Mouse (Mus musculus): Measurements from ENCODE around the gene Auts2. TPM values are rescaled to one million over a fixed set of nuclear protein-coding genes. Genes with fewer than 3 reads are reported as not detected.

Auts2 gene
- total RNA-seq, 1 experiment, result 9.9 TPM

DNA sequence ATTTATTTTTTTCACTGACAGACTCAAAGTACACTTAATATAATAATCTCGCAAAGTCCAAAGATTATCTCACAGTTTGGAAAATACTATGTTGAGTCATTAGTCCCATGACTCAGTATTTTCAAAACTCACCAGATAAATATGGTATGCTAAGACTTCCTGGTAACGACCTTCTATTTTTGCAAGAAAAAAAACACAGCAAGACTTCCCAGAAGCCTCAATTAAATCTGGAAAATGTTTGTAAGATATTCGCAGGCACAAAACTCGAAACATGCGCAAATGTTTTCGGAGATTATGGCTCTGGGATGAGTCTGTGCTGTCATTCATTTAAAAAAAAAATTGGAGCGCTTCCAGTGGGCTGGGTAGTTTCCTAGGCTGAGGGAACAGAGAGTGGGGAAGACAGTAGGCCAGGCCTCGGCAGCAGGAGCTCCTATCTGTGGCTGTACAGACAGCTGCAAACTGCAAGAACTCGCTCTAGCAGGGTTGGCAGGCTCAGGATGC, 728.6 kb downstream of the Auts2 start:
- Histone ChIP-seq H3K27ac (ENCODE audit: insufficient read depth, low read depth, low read length, poor library complexity, severe bottlenecking) (no peak overlapping the region), H3K4me3 (ENCODE audit: insufficient read depth in 1 of 2, low read depth in 1 of 2, low read length in 2 of 2, poor library complexity in 1 of 2, severe bottlenecking in 1 of 2) (no peak overlapping the region), H3K4me1 (ENCODE audit: control insufficient read depth in 2 of 2, insufficient read depth in 2 of 2, low read length in 2 of 2, poor library complexity in 1 of 2) (no peaks in the 10 kb centered on the region), H3K9me3 (ENCODE audit: control insufficient read depth, insufficient read depth, low read depth, low read length) (no peaks in the 10 kb centered on the region), H3K36me3 (ENCODE audit: control insufficient read depth, insufficient read depth, low read length, poor library complexity, severe bottlenecking) (no peaks in the 10 kb centered on the region), H3K9ac (ENCODE audit: insufficient read depth, low read depth, low read length, poor library complexity, severe bottlenecking) (no peak overlapping the region)
- no peak for TF ChIP-seq HCFC1 (IDR thresholded peaks at IDR 0.05; ENCODE audit: borderline replicate concordance, insufficient read depth, low read length)
- TF ChIP-seq CHD2 (IDR thresholded peaks at IDR 0.05; ENCODE audit: low read depth, low read length), result no peak
- no peak for TF ChIP-seq MAFK (IDR thresholded peaks at IDR 0.05; ENCODE audit: insufficient read depth, low read depth, low read length)
- no peak for TF ChIP-seq ZC3H11A (IDR thresholded peaks at IDR 0.05; ENCODE audit: borderline replicate concordance, low read depth, low read length)
- TF ChIP-seq ZNF384 (IDR thresholded peaks at IDR 0.05; ENCODE audit: low read depth, low read length), result no peak
- no peak for DNase-seq (ENCODE audit: low read depth, low spot score)
- in situ Hi-C loops (cut with MboI; ENCODE audit: low sequenced_read_pairs in 2 of 2, unreplicated experiment in 2 of 2), result no loop called here

DNA sequence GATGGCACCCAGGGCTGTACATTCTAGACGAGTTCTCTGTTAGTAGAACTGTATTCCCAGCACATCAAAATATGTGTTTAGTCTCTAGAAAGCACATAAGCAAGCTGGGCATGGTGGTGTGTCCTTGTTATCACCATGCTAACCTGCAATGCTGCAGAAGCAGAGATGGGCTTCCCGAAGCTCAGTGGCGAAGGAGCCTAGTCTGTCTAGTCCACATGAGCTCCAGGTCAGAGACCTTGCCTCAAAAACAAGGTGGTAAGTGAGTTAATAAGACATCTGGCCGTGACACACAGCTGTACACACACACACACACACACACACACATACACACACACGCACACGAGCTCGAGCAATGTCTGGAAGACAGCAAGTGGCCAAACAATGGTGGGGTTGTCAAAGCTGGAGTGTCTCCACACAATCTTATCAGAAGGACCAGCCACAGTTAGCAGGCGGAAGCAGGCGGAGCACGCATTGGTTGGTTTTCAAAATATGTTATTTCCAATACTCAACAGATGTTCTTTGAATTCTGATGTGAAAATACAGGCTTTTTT, 729.1 kb downstream of the Auts2 start:
- Histone ChIP-seq H3K4me3 (ENCODE audit: insufficient read depth in 1 of 2, low read depth in 1 of 2, low read length in 2 of 2, poor library complexity in 1 of 2, severe bottlenecking in 1 of 2) (no peak overlapping the region), H3K4me1 (ENCODE audit: control insufficient read depth in 2 of 2, insufficient read depth in 2 of 2, low read length in 2 of 2, poor library complexity in 1 of 2) (no peaks in the 10 kb centered on the region), H3K36me3 (ENCODE audit: control insufficient read depth, insufficient read depth, low read length, poor library complexity, severe bottlenecking) (no peaks in the 10 kb centered on the region), H3K27ac (ENCODE audit: insufficient read depth, low read depth, low read length, poor library complexity, severe bottlenecking) (no peak overlapping the region), H3K9ac (ENCODE audit: insufficient read depth, low read depth, low read length, poor library complexity, severe bottlenecking) (no peak overlapping the region), H3K9me3 (ENCODE audit: control insufficient read depth, insufficient read depth, low read depth, low read length) (no peaks in the 10 kb centered on the region)
- no peak for DNase-seq (ENCODE audit: low read depth, low spot score)
- no peak for TF ChIP-seq HCFC1 (IDR thresholded peaks at IDR 0.05; ENCODE audit: borderline replicate concordance, insufficient read depth, low read length)
- TF ChIP-seq ZNF384 (IDR thresholded peaks at IDR 0.05; ENCODE audit: low read depth, low read length), result no peak
- no peak for TF ChIP-seq ZC3H11A (IDR thresholded peaks at IDR 0.05; ENCODE audit: borderline replicate concordance, low read depth, low read length)
- TF ChIP-seq MAFK (IDR thresholded peaks at IDR 0.05; ENCODE audit: insufficient read depth, low read depth, low read length), result no peak
- TF ChIP-seq CHD2 (IDR thresholded peaks at IDR 0.05; ENCODE audit: low read depth, low read length), result no peak
- in situ Hi-C loops (cut with MboI; ENCODE audit: low sequenced_read_pairs in 2 of 2, unreplicated experiment in 2 of 2), result no loop called here

DNA sequence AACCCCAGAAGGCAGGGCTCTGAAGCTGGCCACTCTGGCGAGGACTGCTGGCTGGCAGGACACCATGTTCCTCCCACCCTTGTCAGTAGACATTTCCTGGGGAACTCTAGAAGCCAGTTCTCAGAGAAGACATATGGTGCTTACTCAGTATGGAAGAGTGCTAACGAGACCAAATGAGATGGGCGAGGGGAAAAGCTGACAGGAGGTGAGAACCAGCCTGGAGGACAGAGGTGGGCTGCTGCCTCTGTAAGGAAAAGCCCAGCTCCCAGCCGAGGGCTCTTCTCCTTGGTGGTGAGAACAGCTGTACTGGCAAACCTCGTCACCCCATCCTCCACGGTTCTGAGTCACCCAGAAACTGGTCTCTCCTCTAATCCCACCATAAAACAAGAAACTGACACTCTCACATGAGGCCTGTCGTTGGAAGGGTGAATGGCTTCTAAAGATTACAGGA, 729.8 kb downstream of the Auts2 start:
- Histone ChIP-seq H3K36me3 (ENCODE audit: control insufficient read depth, insufficient read depth, low read length, poor library complexity, severe bottlenecking) (no peaks in the 10 kb centered on the region), H3K4me1 (ENCODE audit: control insufficient read depth in 2 of 2, insufficient read depth in 2 of 2, low read length in 2 of 2, poor library complexity in 1 of 2) (no peaks in the 10 kb centered on the region), H3K9ac (ENCODE audit: insufficient read depth, low read depth, low read length, poor library complexity, severe bottlenecking) (no peak overlapping the region), H3K9me3 (ENCODE audit: control insufficient read depth, insufficient read depth, low read depth, low read length) (no peaks in the 10 kb centered on the region), H3K4me3 (ENCODE audit: insufficient read depth in 1 of 2, low read depth in 1 of 2, low read length in 2 of 2, poor library complexity in 1 of 2, severe bottlenecking in 1 of 2) (no peak overlapping the region), H3K27ac (ENCODE audit: insufficient read depth, low read depth, low read length, poor library complexity, severe bottlenecking) (no peak overlapping the region)
- in situ Hi-C loops (cut with MboI; ENCODE audit: low sequenced_read_pairs in 2 of 2, unreplicated experiment in 2 of 2), result no loop called here
- DNase-seq (ENCODE audit: low read depth, low spot score), result no peak
- TF ChIP-seq HCFC1 (IDR thresholded peaks at IDR 0.05; ENCODE audit: borderline replicate concordance, insufficient read depth, low read length) (no peak), ZNF384 (IDR thresholded peaks at IDR 0.05; ENCODE audit: low read depth, low read length) (no peak), MAFK (IDR thresholded peaks at IDR 0.05; ENCODE audit: insufficient read depth, low read depth, low read length) (no peak), CHD2 (IDR thresholded peaks at IDR 0.05; ENCODE audit: low read depth, low read length) (no peak), ZC3H11A (IDR thresholded peaks at IDR 0.05; ENCODE audit: borderline replicate concordance, low read depth, low read length) (no peak)

DNA sequence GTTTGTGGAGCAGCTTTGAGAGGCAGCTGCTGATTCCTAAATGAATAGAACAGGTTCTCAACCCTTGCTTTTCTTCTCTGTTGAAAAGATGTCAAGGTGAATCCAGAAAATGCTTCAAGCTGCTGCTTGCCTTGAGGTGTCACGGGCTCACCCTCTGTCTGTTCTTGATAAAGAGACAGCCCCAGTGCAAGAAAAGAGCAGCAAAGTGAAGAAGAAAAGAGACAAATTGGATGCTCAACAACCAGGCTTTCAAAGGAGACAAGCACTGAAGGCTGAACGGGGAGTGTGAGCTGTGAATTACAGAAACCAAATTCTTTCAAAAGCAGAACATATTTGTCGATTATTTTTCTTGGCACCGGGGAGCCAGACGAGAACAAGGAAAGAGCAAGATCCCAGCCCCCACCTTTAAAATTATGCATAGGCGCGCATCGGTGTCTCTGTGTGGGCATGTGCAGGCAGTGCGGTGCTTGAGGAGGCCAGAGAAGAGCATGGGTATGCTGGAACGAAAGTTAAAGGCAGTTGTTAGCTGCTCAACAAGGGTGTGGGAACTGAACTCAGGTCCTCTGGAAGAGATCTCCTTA, 730.6 kb downstream of the Auts2 start:
- H3K36me3 ChIP-seq (ENCODE audit: control insufficient read depth, insufficient read depth, low read length, poor library complexity, severe bottlenecking), result no peaks in the 10 kb centered on the region
- no peak overlapping the region for H3K4me3 ChIP-seq (ENCODE audit: insufficient read depth in 1 of 2, low read depth in 1 of 2, low read length in 2 of 2, poor library complexity in 1 of 2, severe bottlenecking in 1 of 2)
- no peak overlapping the region for H3K9ac ChIP-seq (ENCODE audit: insufficient read depth, low read depth, low read length, poor library complexity, severe bottlenecking)
- H3K4me1 ChIP-seq (ENCODE audit: control insufficient read depth in 2 of 2, insufficient read depth in 2 of 2, low read length in 2 of 2, poor library complexity in 1 of 2), result no peaks in the 10 kb centered on the region
- H3K9me3 ChIP-seq (ENCODE audit: control insufficient read depth, insufficient read depth, low read depth, low read length), result no peaks in the 10 kb centered on the region
- no peak overlapping the region for H3K27ac ChIP-seq (ENCODE audit: insufficient read depth, low read depth, low read length, poor library complexity, severe bottlenecking)
- in situ Hi-C loops (cut with MboI; ENCODE audit: low sequenced_read_pairs in 2 of 2, unreplicated experiment in 2 of 2), result no loop called here
- DNase-seq (ENCODE audit: low read depth, low spot score), result no peak
- TF ChIP-seq CHD2 (IDR thresholded peaks at IDR 0.05; ENCODE audit: low read depth, low read length) (no peak), HCFC1 (IDR thresholded peaks at IDR 0.05; ENCODE audit: borderline replicate concordance, insufficient read depth, low read length) (no peak), ZNF384 (IDR thresholded peaks at IDR 0.05; ENCODE audit: low read depth, low read length) (no peak), MAFK (IDR thresholded peaks at IDR 0.05; ENCODE audit: insufficient read depth, low read depth, low read length) (no peak), ZC3H11A (IDR thresholded peaks at IDR 0.05; ENCODE audit: borderline replicate concordance, low read depth, low read length) (no peak)
